Mouse (Mus musculus): Measurements from ENCODE around the gene Sla2. TPM values are rescaled to one million over a fixed set of nuclear protein-coding genes. Genes with fewer than 3 reads are reported as not detected.
A peak's percentile ranks its signal among the peaks of the same experiment; 100 is the strongest.
"Not testable (repeated sequence)": the region's sequence is repeated elsewhere in the genome, so short reads cannot be mapped to it uniquely, and the experiment has no call there.

Gene Sla2
- polyA plus RNA-seq, 1 experiment, result 0.67 TPM

DNA sequence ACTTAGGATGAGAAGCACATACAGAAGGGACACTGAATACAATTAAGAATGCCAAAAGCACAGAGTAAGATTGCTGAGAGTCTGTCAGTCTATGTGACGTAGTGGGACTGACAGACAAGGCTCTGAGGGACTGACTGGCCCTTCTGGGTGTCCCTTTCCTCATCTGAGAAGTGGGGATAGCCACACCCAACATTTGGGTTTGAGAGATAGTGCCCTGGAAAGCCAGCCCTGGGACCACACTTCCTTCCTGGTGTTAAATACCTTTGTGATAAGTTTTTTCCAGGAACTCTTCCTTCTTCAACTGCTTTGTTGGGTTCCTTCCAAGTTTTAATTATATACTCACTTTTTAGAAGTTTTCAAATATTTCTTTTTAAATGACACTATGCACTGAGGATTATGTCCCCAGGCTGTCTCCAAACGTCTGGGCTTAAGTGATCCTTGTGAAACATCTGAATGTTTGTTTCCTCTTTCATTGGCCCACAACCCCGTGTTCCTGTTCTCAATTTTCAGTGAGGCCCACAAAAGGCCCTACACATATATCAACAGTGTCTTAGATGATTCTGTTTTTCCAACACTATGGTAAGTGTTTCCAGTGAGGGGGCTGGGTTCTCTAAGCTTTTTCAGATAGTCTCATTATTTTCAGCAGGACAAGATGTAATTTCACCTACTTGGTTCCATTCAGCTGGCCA lies 37.4 kb upstream of the Sla2 start:
- Histone ChIP-seq H3K4me3 (ENCODE audit: insufficient read depth, low read length) (no peak overlapping the region), H3K4me1 (ENCODE audit: control insufficient read depth, insufficient read depth, low read length) (peaks cover 7% of the 10 kb centered on the region), H3K27ac (ENCODE audit: insufficient read depth, low read length) (no peak overlapping the region)
- TF ChIP-seq POLR2A (IDR thresholded peaks at IDR 0.05; ENCODE audit: extremely low read depth, insufficient read depth, low read length) (no peak), CTCF (IDR thresholded peaks at IDR 0.05; ENCODE audit: extremely low read depth, insufficient read depth, low read length) (no peak)

DNA sequence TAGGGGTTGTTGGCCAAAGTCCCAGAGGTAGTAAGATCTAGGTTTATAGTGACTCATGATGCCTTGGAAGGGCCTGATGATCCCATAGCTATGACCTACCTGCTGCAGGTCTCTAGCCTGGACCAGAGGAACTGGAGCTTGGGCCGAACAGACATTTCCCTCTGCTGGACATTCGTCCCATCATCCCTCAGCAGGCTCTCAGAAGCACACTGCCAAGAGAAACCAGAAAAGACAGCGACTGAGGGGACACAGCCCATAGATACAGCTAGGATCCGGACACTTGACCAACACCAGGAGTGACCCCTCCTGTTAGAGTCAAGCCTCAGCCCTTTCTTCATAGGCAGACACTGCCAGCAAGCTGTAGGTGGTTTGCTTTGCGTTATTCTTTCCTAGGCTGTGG lies 36.1 kb upstream of the Sla2 start:
- peaks cover 2% of the 10 kb centered on the region for H3K4me1 ChIP-seq (ENCODE audit: control insufficient read depth, insufficient read depth, low read length)
- no peak overlapping the region for H3K4me3 ChIP-seq (ENCODE audit: insufficient read depth, low read length)
- H3K27ac ChIP-seq (ENCODE audit: insufficient read depth, low read length), result no peak overlapping the region
- TF ChIP-seq CTCF (IDR thresholded peaks at IDR 0.05; ENCODE audit: extremely low read depth, insufficient read depth, low read length) (no peak), POLR2A (IDR thresholded peaks at IDR 0.05; ENCODE audit: extremely low read depth, insufficient read depth, low read length) (no peak)

DNA sequence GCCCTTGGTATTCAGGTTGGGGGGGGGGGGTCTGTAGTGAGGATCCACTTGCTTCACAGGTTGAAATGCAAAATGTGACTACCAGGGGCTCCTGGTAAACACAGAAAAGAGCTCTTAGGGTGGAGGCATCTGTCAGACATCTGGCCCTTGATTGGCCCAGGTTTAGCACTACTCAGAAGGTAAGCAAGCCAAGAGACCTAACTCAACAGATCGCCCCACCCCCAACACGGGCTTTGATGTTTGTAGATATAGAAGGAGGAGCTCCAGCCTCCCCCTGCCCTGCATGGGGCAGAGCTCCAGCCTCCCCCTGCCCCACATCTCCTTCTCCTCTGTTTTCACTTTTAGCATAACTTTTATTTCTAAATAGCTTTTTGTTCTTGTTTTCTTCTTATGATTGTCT lies 32.8 kb upstream of the Sla2 start:
- TF ChIP-seq POLR2A (IDR thresholded peaks at IDR 0.05; ENCODE audit: extremely low read depth, insufficient read depth, low read length), result no peak
- TF ChIP-seq CTCF (IDR thresholded peaks at IDR 0.05; ENCODE audit: extremely low read depth, insufficient read depth, low read length), result no peak
- Histone ChIP-seq H3K4me1 (ENCODE audit: control insufficient read depth, insufficient read depth, low read length) (no peaks in the 10 kb centered on the region; the same call in none of the 2 replicates), H3K4me3 (ENCODE audit: insufficient read depth, low read length) (no peak overlapping the region), H3K27ac (ENCODE audit: insufficient read depth, low read length) (no peak overlapping the region)

DNA sequence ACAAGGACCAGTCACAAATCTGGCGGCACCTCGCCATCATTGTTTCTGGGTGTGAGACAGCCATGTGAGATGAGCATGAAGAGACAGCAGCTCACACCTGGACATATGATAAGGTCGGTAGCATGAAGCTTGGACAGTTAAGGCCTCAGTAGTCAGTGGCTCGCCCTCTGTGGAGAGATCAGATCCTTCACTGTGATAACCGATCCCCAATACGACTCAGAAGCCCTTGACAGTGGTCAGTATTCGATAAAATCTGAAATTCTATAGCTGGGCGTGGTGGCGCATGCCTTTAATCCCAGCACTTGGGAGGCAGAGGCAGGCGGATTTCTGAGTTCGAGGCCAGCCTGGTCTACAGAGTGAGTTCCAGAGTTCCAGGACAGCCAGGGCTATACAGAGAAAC lies 32.2 kb upstream of the Sla2 start:
- not testable (repeated sequence) for H3K4me1 ChIP-seq (ENCODE audit: control insufficient read depth, insufficient read depth, low read length); H3K27ac ChIP-seq (ENCODE audit: insufficient read depth, low read length); H3K4me3 ChIP-seq (ENCODE audit: insufficient read depth, low read length)

DNA sequence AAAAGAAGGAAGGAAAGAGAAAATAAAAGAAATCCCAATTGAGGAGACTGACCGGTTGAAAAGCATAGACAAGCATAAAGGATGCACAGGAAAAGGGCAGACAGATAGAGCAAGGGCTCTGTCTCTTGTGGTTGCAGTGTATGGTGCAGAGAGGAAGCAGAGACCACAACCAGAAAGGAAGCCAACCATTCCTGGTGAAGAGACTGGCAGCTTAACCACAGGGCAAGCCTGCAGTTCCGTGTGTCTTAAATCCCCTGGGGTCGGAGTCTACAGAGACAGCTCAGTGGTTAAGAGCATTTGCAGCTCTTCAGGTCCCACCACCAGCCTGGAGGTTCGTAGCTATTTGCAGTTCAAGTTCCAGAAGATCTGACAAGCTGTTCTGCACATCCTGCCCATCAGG lies 31.6 kb upstream of the Sla2 start:
- H3K4me1 ChIP-seq (ENCODE audit: control insufficient read depth, insufficient read depth, low read length), result no peaks in the 10 kb centered on the region; the same call in 1 of the 2 replicates
- H3K4me3 ChIP-seq (ENCODE audit: insufficient read depth, low read length), result no peak overlapping the region
- TF ChIP-seq CTCF (IDR thresholded peaks at IDR 0.05; ENCODE audit: extremely low read depth, insufficient read depth, low read length), result no peak
- no peak overlapping the region for H3K27ac ChIP-seq (ENCODE audit: insufficient read depth, low read length)

DNA sequence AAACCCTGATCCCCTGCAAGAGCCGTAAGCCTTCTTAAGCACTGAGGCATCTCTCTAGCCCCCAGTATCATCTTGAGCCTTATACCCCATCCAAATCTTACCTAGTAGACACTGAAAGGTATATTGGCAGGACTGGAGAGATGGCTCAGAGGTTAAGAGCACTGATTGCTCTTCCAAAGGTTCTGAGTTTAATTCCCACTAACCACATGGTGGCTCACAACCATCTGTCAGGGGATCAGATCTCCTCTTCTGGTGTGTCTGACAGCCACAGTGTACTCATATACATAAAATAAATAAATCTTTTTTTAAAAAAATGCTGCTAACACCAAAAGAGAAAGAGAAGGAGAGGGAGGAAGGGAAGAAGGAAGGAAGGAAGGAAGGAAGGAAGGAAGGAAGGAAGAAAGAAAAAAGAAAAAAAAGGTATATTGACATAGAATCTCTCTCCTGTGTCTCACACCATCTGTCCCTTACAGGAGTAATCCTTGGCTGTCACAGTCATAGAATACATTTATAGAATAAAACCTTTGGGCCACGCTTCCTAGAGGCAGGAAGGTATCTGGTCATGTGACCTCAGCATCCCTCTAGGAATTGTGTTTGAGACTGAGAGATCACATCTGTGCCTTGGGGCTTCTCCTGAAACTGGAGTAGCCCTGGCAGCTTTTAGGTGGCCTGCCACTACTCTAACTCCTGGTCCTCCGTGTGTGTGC lies 29.6 kb upstream of the Sla2 start:
- no peaks in the 10 kb centered on the region; the same call in 1 of the 2 replicates for H3K4me1 ChIP-seq (ENCODE audit: control insufficient read depth, insufficient read depth, low read length)
- TF ChIP-seq POLR2A (IDR thresholded peaks at IDR 0.05; ENCODE audit: extremely low read depth, insufficient read depth, low read length) (no peak), CTCF (IDR thresholded peaks at IDR 0.05; ENCODE audit: extremely low read depth, insufficient read depth, low read length) (no peak)
- no peak overlapping the region for H3K4me3 ChIP-seq (ENCODE audit: insufficient read depth, low read length)
- H3K27ac ChIP-seq (ENCODE audit: insufficient read depth, low read length), result no peak overlapping the region

DNA sequence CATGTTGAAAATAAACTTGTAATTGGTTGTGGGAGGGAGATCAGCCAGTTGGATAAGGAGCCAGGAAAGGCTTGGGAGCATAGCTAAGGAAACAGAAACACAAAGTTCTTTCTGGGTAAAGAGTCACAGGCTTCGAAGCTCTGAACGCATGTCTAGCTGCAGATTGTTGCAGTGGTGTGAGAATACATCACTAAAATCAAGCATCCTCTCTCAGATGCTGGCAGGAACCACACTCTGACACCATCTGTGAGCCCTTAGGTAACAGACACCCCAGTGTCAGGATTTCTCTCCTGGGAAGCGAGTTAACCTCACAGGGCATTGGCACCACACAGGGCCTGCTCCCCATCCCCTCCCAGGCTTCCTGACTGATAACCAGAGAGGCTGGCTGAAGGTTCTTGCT lies 28.6 kb upstream of the Sla2 start:
- TF ChIP-seq POLR2A (IDR thresholded peaks at IDR 0.05; ENCODE audit: extremely low read depth, insufficient read depth, low read length) (no peak), CTCF (IDR thresholded peaks at IDR 0.05; ENCODE audit: extremely low read depth, insufficient read depth, low read length) (no peak)
- H3K4me1 ChIP-seq (ENCODE audit: control insufficient read depth, insufficient read depth, low read length), result no peaks in the 10 kb centered on the region; the same call in 1 of the 2 replicates
- no peak overlapping the region for H3K27ac ChIP-seq (ENCODE audit: insufficient read depth, low read length)
- H3K4me3 ChIP-seq (ENCODE audit: insufficient read depth, low read length), result no peak overlapping the region

DNA sequence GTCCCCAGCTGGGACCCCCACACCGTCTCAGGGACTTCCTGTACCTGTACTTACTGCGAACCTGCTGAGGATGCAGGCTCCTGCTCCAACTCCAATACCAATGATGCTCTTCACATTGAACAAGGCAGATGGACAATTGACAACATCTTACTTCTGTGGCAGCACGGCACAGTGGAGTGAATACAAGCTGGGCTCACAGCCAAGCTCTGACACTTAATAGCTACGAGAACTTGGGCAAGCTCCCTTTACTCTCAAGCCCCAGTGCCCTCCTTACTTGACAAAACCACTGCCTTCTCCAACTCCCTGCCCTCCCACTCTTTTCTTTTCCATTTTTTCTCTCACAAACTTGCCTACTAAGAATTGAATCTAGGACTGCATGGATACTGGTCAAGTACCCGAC lies 26.2 kb upstream of the Sla2 start:
- no peak overlapping the region for H3K27ac ChIP-seq (ENCODE audit: insufficient read depth, low read length)
- H3K4me1 ChIP-seq (ENCODE audit: control insufficient read depth, insufficient read depth, low read length), result no peaks in the 10 kb centered on the region; the same call in 1 of the 2 replicates
- TF ChIP-seq POLR2A (IDR thresholded peaks at IDR 0.05; ENCODE audit: extremely low read depth, insufficient read depth, low read length), result no peak
- no peak for TF ChIP-seq CTCF (IDR thresholded peaks at IDR 0.05; ENCODE audit: extremely low read depth, insufficient read depth, low read length)
- no peak overlapping the region for H3K4me3 ChIP-seq (ENCODE audit: insufficient read depth, low read length)

DNA sequence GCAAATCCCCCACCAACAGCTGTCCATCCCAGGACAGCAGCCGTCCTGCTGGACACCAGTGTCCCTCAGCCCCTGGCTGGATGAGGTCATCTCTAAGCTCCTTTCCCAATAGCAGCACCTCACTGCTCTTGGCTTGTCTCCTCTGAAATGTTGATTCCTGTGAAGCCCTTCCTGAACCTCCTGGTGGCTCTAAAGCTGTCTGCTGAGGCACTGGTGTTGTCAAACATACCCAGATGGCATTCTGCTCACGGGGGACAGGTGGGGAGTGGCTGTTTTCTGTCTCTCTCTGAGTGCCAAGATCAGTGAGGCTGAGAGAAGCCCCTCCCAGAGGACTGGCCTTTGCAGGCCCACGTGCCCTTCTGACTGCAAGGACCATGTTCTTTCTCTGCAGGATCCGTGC lies 18.9 kb upstream of the Sla2 start:
- not testable (repeated sequence) for H3K27ac ChIP-seq (ENCODE audit: insufficient read depth, low read length); H3K4me3 ChIP-seq (ENCODE audit: insufficient read depth, low read length)

DNA sequence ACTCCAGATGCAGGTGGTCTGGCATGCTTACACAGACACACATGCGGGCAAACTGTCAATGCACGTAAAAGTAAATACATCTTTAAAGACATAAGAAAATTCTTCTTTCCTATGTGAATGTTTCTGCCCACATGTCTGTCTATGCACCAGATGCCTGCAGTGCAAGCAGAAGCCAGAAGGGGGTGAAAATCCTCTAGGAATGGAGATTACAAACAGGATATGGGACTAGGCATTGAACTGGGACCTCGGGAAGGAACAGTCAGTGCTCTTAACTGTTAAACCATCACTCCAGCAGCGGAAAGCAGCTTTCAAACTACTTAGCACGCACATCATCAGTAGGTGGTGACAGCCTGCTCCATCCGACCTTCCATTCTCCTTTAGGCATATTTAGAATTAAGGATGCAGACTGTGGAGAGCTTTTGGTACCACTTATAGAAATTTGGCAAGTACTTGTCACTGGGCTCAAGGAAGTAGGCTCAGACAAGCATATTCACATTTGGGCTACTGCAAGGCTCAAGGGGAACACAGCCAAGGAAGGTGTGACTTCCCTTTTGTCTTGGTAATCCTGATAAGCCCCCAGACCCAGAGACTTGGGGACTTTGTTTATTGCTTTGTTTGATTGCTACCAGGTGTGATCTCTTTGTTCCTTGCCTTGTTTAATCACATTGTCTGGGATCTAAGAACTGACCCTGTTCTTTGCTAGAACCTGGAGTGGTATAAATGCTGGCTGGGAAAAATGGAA lies 18.2 kb upstream of the Sla2 start:
- Histone ChIP-seq H3K4me3 (ENCODE audit: insufficient read depth, low read length) (no peak overlapping the region), H3K4me1 (ENCODE audit: control insufficient read depth, insufficient read depth, low read length) (peaks cover 1% of the 10 kb centered on the region), H3K27ac (ENCODE audit: insufficient read depth, low read length) (no peak overlapping the region)
- peak; percentile 71 for TF ChIP-seq CTCF (IDR thresholded peaks at IDR 0.05; ENCODE audit: extremely low read depth, insufficient read depth, low read length)
- no peak for TF ChIP-seq POLR2A (IDR thresholded peaks at IDR 0.05; ENCODE audit: extremely low read depth, insufficient read depth, low read length)

More for the DNA sequence above, 18.9 kb upstream of the Sla2 start:
- H3K4me1 ChIP-seq (ENCODE audit: control insufficient read depth, insufficient read depth, low read length), result not testable (repeated sequence)

Measured in cortical plate, adult 2 months (tissue).